In genomic region chr4:104438730-104439129, GRCm38 (mm10) we compare ENCODE assay signal across 17 mouse cellular contexts.
"Had no signal": no experiment of that assay in that cellular context is flagged by ENCODE, and none has a peak within 500 bp of the region (broad histone marks: within the 10 kb centered on the region; RNA-seq: fewer than 3 reads in every experiment).

No protein-coding gene starts in this region.

- H3K27ac ChIP-seq: lung, embryonic 15.5 days; macrophage; midbrain, embryonic 13.5 days; midbrain, embryonic 15.5 days; neural tube, embryonic 12.5 days; stomach, embryonic 15.5 days; stomach, postnatal 0 days had no signal

- H3K4me2 ChIP-seq: lung, embryonic 15.5 days; midbrain, embryonic 11.5 days; midbrain, embryonic 13.5 days; midbrain, embryonic 15.5 days; neural tube, embryonic 12.5 days; stomach, embryonic 15.5 days had no signal

- H3K4me3 ChIP-seq: lung, embryonic 15.5 days; megakaryocyte, embryonic 14.5 days; midbrain, embryonic 13.5 days; midbrain, embryonic 15.5 days; neural tube, embryonic 12.5 days; stomach, embryonic 15.5 days had no signal

- H3K36me3 ChIP-seq: lung, embryonic 15.5 days; midbrain, embryonic 13.5 days; midbrain, embryonic 15.5 days; neural tube, embryonic 12.5 days; stomach, embryonic 15.5 days had no signal

- DNase-seq: lung, adult 2 months; lung, postnatal 14 days; lung, postnatal 36 days; right cerebral cortex, postnatal 14 days; thymus, adult 2 months; thymus, postnatal 25 days; thymus, postnatal 4 days had no signal

- H3K27me3 ChIP-seq: lung, embryonic 15.5 days; megakaryocyte, embryonic 14.5 days; midbrain, embryonic 13.5 days; midbrain, embryonic 15.5 days; neural tube, embryonic 12.5 days; stomach, embryonic 15.5 days had no signal

- H3K9ac ChIP-seq: lung, embryonic 15.5 days; midbrain, embryonic 15.5 days; neural tube, embryonic 12.5 days; stomach, embryonic 15.5 days had no signal

- H3K9me3 ChIP-seq: lung, embryonic 15.5 days; midbrain, embryonic 13.5 days; midbrain, embryonic 15.5 days; neural tube, embryonic 12.5 days; stomach, embryonic 15.5 days had no signal

- ATAC-seq: lung, postnatal 0 days; midbrain, embryonic 13.5 days; midbrain, embryonic 15.5 days had no signal

- H3K4me1 ChIP-seq: lung, embryonic 15.5 days; megakaryocyte, embryonic 14.5 days; neural tube, embryonic 12.5 days; stomach, embryonic 15.5 days had no signal
